Mouse (Mus musculus) small intestine, adult 2 months (tissue): ENCODE data around the gene Npnt.

Source experiments
- CTCF ChIP-seq: fragments of 200-500 bp; IDR thresholded peaks from 2 replicates; pipeline ENCODE4 v1.5.1; 2012; ENCODE audit warnings: low read depth, mild to moderate bottlenecking, control low read depth, inconsistent platforms, low read length, moderate library complexity, mixed read lengths; ENCODE audit not compliant: insufficient replicate concordance, insufficient read length; ENCODE audit errors: extremely low read depth
- POLR2A ChIP-seq: fragments of 200-500 bp; IDR thresholded peaks from 2 replicates; pipeline ENCODE4 v1.6.1; 2012; ENCODE audit warnings: low read depth, mild to moderate bottlenecking, control low read depth, inconsistent platforms, low read length, moderate library complexity

DNA sequence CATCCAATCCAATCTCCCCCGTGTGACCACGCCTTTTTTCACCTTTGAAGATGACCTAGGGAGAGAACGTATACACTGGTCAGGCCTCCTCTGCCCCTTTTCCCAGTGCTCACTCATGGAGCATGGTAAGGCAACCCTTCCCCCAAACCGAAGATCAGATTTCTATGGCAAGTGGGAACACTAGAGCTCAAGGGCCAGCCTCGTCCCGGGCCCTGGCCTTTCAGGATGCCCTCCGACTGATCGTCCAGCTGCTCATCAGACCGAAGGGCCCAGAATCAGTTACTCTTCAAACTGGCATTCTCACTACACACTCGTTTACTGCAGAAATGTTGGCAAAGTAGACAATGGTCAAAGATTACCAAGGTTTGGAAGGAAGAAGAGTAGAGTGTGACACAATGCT, 65.6 kb downstream of the Npnt start:
- TF ChIP-seq POLR2A (no peak), CTCF (no peak)
